Mouse (Mus musculus) layer of hippocampus, adult 2 months (tissue): ENCODE results near the gene Atxn1. TPM values are rescaled to one million over a fixed set of nuclear protein-coding genes. Genes with fewer than 3 reads are reported as not detected.
A peak's percentile ranks its signal among the peaks of the same experiment; 100 is the strongest.

ENCODE experiments used
- DNase-seq, 2 experiments: peaks; one replicate each; pipeline ENCODE4 v3.0.0; 2022; ENCODE audit warnings: low spot score in 2 of 2
- H3K27ac ChIP-seq: fragments of 200-600 bp; 2 replicates; pipeline ENCODE4 v1.8.1; 2022
- H3K4me3 ChIP-seq: fragments of 200-600 bp; 2 replicates; pipeline ENCODE4 v1.8.1; 2022; ENCODE audit warnings: mild to moderate bottlenecking
- CTCF ChIP-seq: fragments of 200-600 bp; conservative IDR thresholded peaks from 2 replicates; pipeline ENCODE4 v1.8.1; 2022; ENCODE audit warnings: antibody characterized with exemption, mild to moderate bottlenecking, moderate library complexity
- total RNA-seq, 2 experiments: library from RNA; stranded (reverse); gene quantifications; 2 replicates each; pipeline ENCODE4 v1.2.3; 2021

Gene Atxn1
- total RNA-seq, 2 experiments from 2014 or later: 128 to 131 TPM

- Histone ChIP-seq H3K4me3 (no peak overlapping the region), H3K27ac (no peak overlapping the region)
- TF ChIP-seq CTCF: no peak
- no peak for DNase-seq
These were observed 337.5 kb downstream of the Atxn1 start for GRCm38 (mm10) chr13:45627206-45627751.

- no peak for DNase-seq
- no peak overlapping the region for H3K27ac ChIP-seq
- H3K4me3 ChIP-seq: no peak overlapping the region
- TF ChIP-seq CTCF: no peak
These were observed 339.1 kb downstream of the Atxn1 start for GRCm38 (mm10) chr13:45625740-45626139.

- Histone ChIP-seq H3K4me3 (no peak overlapping the region), H3K27ac (no peak overlapping the region)
- TF ChIP-seq CTCF: no peak
- DNase-seq: no peak
These were observed 341.0 kb downstream of the Atxn1 start for GRCm38 (mm10) chr13:45623846-45624245.

- TF ChIP-seq CTCF: no peak
- DNase-seq: no peak
- H3K4me3 ChIP-seq: no peak overlapping the region
- no peak overlapping the region for H3K27ac ChIP-seq
These were observed 341.8 kb downstream of the Atxn1 start for GRCm38 (mm10) chr13:45622871-45623546.

- Histone ChIP-seq H3K4me3 (no peak overlapping the region), H3K27ac (no peak overlapping the region)
- TF ChIP-seq CTCF: no peak
- no peak for DNase-seq
These were observed 344.1 kb downstream of the Atxn1 start for GRCm38 (mm10) chr13:45620687-45621086.

- H3K27ac ChIP-seq: no peak overlapping the region
These were observed 344.5 kb downstream of the Atxn1 start for GRCm38 (mm10) chr13:45620281-45620680.

GRCm38 (mm10) chr13:45617988-45618387 lies 346.8 kb downstream of the Atxn1 start:
- no peak for DNase-seq
- H3K4me3 ChIP-seq: no peak overlapping the region
- H3K27ac ChIP-seq: peak overlapping the region; percentile 71; the same call in 1 of the 2 replicates
- no peak for TF ChIP-seq CTCF

More at GRCm38 (mm10) chr13:45620281-45620680, 344.5 kb downstream of the Atxn1 start:
- DNase-seq: no peak
- H3K4me3 ChIP-seq: no peak overlapping the region
- no peak for TF ChIP-seq CTCF

- no peak for TF ChIP-seq CTCF
- Histone ChIP-seq H3K4me3 (no peak overlapping the region), H3K27ac (peak overlapping the region; percentile 34)
- peak in 1 of 2 experiments; percentile 44 for DNase-seq
These were observed 350.0 kb downstream of the Atxn1 start for GRCm38 (mm10) chr13:45614762-45615161.

GRCm38 (mm10) chr13:45613346-45613745 lies 351.5 kb downstream of the Atxn1 start:
- peak; percentile 86 for TF ChIP-seq CTCF
- H3K27ac ChIP-seq: no peak overlapping the region
- peak in 1 of 2 experiments; percentile 49 for DNase-seq
- H3K4me3 ChIP-seq: no peak overlapping the region

- no peak for TF ChIP-seq CTCF
- Histone ChIP-seq H3K4me3 (no peak overlapping the region), H3K27ac (no peak overlapping the region)
- DNase-seq: no peak
These were observed 353.3 kb downstream of the Atxn1 start for GRCm38 (mm10) chr13:45611554-45611953.

GRCm38 (mm10) chr13:45609461-45609860 lies 355.3 kb downstream of the Atxn1 start:
- H3K27ac ChIP-seq: peak overlapping the region; percentile 29

GRCm38 (mm10) chr13:45608593-45608992 lies 356.2 kb downstream of the Atxn1 start:
- TF ChIP-seq CTCF: peak; percentile 66
- H3K27ac ChIP-seq: peak overlapping the region; percentile 67; the same call in 1 of the 2 replicates
- no peak for DNase-seq
- H3K4me3 ChIP-seq: no peak overlapping the region

More at GRCm38 (mm10) chr13:45609461-45609860, 355.3 kb downstream of the Atxn1 start:
- no peak overlapping the region for H3K4me3 ChIP-seq
- TF ChIP-seq CTCF: no peak
- no peak for DNase-seq

GRCm38 (mm10) chr13:45607946-45608345 lies 356.9 kb downstream of the Atxn1 start:
- H3K4me3 ChIP-seq: no peak overlapping the region
- no peak for TF ChIP-seq CTCF
- DNase-seq: peak; percentile 38 to 42
- H3K27ac ChIP-seq: peak overlapping the region; percentile 67

- no peak for DNase-seq
- Histone ChIP-seq H3K4me3 (no peak overlapping the region), H3K27ac (no peak overlapping the region)
- no peak for TF ChIP-seq CTCF
These were observed 361.2 kb downstream of the Atxn1 start for GRCm38 (mm10) chr13:45603636-45604035.
